Mouse (Mus musculus) cerebellum, adult 11 months (tissue): ENCODE results near the gene Sntb2.
A peak's percentile ranks its signal among the peaks of the same experiment; 100 is the strongest.
"Not testable (repeated sequence)": the region's sequence is repeated elsewhere in the genome, so short reads cannot be mapped to it uniquely, and the experiment has no call there.

Source experiments
- DNase-seq: peaks from one replicate; pipeline ENCODE4 v3.0.0; 2022

The Sntb2 gene

DNA sequence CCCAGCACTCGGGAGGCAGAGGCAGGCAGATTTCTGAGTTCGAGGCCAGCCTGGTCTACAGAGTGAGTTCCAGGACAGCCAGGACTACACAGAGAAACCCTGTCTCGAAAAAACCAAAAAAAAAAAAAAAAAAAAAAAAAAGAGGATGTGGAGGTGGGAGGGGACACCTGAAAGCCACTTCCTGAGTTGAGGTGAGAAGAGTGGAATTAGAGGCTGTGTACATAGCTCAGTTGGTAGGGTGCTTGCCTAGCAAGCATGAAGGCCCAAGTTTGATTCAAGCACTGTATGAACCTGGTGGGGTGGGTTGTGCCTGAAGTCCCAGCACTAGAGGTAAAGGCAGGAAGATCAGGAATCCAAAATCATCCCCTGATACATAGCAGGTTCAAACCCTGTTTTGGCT, 38.0 kb downstream of the Sntb2 start:
- DNase-seq, result not testable (repeated sequence)

- DNase-seq, result no peak
These were observed 39.2 kb downstream of the Sntb2 start for GRCm38 (mm10) chr8:106974754-106975153.

GRCm38 (mm10) chr8:106975764-106976163, 40.2 kb downstream of the Sntb2 start:
- DNase-seq, result no peak

GRCm38 (mm10) chr8:106976436-106976835, 40.9 kb downstream of the Sntb2 start:
- no peak for DNase-seq

GRCm38 (mm10) chr8:106978755-106979251, 43.3 kb downstream of the Sntb2 start:
- DNase-seq, result no peak

GRCm38 (mm10) chr8:106985404-106985821, 49.9 kb downstream of the Sntb2 start:
- no peak for DNase-seq

DNA sequence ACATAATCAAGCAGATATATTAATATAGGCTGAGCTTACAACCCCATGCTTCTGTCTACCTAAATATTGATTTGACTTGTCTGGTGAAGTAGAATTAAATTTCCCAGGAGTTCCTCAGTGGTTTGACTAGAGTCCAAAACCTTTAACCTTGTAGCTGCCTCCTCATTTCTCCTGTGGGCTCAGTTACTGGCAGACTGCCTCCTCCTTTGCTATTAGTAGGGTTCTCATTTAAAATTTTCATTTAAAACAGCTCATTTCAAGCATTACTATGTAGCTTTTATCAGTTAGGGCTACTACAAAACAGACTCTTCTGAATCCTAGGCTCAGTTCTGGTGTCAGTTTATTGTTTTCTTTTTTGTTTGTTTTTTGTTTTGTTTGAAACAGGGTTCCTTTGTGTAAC, 50.4 kb downstream of the Sntb2 start:
- no peak for DNase-seq

DNA sequence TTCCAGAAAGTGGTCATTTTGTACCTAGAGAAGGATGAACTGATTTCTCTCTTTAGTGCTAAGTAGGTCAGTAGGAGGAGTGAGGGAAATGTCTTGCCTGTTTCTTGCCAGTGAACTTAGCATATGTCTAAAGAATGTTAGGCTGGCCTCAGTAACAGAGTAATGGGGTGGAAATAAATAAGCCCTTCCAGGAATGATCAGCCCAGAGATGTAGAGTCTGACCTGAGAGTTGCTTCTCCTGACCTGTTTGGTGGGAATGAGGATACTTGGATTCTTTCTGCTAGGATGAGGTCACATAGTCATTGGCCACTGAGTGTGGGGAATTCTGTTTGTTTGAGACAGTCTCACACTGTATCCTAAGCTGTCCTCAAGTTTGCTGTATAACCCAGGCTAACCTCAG, 52.0 kb downstream of the Sntb2 start:
- no peak for DNase-seq

DNA sequence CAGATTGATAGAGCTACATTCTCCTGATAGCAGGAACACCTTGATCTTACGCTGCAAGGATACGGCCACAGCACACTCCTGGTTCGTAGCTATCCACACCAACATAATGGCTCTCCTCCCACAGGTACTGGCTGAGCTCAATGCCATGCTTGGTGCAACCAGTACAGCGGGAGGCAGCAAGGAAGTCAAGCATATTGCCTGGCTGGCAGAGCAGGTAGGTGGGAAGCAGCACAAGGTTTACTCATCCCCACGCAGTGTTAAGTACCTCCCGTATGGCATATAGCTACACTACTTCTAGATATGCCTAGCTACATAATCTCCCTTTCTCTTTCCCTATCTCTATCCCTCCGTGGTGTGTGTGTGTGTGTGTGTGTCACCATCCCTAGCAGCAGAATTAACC, 55.8 kb downstream of the Sntb2 start:
- no peak for DNase-seq

DNA sequence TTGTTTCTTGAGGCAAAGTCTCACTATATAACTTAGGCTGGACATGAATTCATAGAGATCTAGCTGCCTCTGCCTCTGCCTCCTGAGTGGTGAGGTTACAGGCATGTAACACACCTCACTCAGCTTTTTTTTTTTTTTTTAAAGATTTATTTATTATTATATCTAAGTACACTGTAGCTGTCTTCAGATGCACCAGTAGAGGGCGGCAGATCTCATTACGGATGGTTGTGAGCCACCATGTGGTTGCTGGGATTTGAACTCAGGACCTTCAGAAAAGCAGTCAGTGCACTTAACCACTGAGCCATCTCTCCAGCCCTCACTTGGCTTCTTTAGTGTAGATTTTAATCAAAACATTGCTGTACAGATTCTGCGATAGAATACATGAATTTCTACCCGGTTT, 60.8 kb downstream of the Sntb2 start:
- DNase-seq, result not testable (repeated sequence)

- DNase-seq, result no peak
These were observed 61.9 kb downstream of the Sntb2 start for GRCm38 (mm10) chr8:106997416-106997815.

GRCm38 (mm10) chr8:106999068-106999467, 63.5 kb downstream of the Sntb2 start:
- DNase-seq, result no peak

DNA sequence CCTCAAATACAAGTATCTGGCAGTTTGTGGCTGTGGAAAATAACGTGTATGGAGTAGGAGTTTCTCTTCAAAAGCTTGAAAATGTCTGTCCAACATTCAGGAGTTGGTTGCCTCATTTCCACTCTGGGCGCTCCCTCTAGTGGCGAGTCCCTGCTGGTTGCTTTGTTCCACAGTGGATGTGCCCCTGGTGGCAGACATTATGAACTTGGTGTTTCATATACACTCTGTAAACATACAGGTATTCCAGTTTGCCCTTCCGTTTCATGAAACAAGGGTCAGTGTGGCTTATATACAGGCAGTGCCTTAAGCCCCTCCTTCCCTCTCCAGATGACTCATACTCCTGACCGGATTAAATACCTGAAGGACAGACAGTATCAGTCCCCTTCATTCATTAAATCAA, 67.0 kb downstream of the Sntb2 start:
- DNase-seq, result peak; percentile 70

DNA sequence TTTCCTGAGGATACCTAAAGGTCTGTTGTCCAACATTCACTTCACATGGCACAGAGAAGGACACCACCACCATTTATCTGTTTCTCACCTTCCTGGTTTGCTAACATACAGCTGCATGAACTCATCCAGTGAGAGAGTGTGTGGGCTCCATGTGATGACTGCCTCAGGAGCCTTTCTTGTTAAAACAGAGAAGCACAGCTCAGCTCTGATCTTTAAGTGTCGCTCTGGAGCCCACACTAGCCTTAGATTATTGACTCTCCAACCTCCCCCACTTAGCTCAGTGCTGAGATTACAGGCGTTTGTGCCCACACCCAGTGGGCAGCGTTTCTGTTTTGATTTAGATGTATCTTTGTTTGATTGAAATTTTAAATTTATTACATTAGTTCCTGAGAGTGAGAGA, 72.2 kb downstream of the Sntb2 start:
- no peak for DNase-seq

DNA sequence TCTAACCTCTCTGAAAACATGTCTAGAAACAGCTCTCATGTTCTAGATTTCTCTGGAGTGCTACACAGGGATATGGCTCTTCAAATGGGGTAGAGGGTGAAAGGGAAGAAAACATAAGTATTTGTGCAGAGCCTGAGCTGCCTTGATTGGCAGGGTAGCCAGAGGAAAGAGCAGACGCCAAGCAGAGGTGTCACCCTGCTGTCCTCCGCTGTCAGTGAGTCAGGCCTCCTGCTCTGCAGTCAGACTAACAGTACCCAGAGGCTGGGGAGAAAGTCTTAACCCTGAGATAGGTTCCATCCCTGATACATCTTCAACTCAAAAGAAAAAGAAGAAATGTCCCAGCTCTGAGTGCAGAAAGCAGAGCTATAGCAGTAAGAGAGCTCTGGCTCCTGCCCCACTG, 77.1 kb downstream of the Sntb2 start:
- no peak for DNase-seq

- no peak for DNase-seq
These were observed 79.4 kb downstream of the Sntb2 start for GRCm38 (mm10) chr8:107014915-107015314.

DNA sequence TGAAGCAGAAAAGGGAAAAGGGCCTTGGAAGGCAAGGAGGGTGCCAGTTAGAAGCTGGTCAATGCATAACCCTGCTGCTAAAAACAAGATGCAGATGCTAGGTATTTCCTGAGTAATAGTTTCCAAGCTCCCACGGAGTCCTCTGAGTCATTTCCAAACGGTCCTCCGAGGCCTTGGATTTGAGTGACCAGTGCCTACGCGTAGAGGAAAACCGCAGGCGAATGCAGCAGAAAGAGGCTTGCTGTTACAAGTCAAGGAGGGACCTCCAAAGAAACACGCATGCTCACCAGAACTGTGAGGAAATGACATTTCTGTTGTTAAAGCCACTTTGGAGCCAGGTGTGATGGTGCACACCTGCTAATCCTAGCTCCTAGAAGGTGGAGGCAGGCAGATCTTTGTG, 87.9 kb downstream of the Sntb2 start:
- DNase-seq, result no peak

- DNase-seq, result no peak
These were observed 93.8 kb downstream of the Sntb2 start for GRCm38 (mm10) chr8:107029310-107029709.

DNA sequence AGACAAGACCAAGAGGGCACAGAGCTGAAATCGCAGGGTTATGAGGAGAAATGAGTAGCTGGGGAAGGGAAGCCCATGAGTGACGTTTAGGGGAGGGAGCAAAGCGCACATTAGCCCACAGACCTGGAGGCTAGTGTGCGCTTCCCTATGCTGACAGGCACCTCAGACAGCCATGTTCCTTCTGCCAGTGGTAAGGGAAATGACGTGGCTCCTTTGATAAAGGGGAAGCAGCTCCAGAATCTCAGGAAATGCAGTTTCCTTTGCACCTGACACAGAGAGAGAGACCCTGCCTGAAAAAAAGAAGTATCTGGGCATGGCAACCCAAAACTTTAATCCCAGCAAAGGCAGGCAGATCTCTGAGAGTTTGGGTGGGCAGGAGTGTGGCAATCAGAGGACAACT, 94.5 kb downstream of the Sntb2 start:
- no peak for DNase-seq

- peak; percentile 95 for DNase-seq
These were observed 95.4 kb downstream of the Sntb2 start, which contains the start of gene Vps4a for GRCm38 (mm10) chr8:107030650-107031576. Vps4a (plus strand) TSS chr8:107031222.

GRCm38 (mm10) chr8:107031577-107032090, 96.1 kb downstream of the Sntb2 start:
- no peak for DNase-seq

- DNase-seq, result not testable (repeated sequence)
These were observed 98.1 kb downstream of the Sntb2 start for GRCm38 (mm10) chr8:107033609-107034008.

DNA sequence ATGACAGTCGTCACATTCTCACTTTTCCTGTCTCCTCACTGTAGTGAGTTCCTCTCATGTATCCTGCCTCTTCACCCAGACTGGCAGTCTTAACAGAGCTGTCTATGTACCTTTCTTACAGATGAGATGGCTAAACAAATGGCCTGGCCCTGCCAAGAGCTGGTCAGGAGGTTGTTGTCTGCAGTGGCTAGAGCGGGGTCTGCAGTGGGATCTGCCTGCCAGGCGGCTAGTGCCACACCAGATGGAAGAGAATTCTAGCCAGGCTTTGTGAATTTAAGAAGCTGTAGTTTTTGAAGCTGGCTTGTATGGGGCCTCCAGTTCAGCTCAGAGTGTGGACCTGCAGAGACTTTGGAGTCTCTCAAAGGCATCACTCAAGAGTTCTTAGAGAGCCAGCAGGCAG, 100.1 kb downstream of the Sntb2 start:
- DNase-seq, result no peak

DNA sequence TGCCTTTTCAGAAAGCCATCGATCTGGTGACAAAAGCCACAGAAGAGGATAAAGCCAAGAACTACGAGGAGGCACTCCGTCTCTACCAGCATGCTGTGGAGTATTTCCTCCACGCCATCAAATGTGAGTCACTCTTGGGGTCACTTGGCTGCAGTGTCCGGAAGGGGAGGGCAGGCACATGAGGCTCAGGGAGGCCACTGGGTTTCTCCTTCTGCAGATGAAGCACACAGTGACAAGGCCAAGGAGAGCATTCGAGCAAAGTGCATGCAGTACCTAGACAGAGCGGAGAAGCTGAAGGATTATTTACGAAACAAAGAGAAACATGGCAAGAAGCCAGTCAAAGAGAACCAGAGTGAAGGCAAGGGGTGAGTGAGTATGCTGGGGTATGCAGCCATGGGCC, 101.1 kb downstream of the Sntb2 start:
- DNase-seq, result no peak
